Mouse (Mus musculus) liver, adult 2 months (tissue): ENCODE results near the gene Ttc39b.

Experiments used
- CTCF ChIP-seq: fragments of 200-500 bp; IDR thresholded peaks from 2 replicates; pipeline ENCODE4 v1.5.1; 2011; ENCODE audit warnings: low read depth, low read length, control low read depth
- POLR2A ChIP-seq: fragments of 200-500 bp; IDR thresholded peaks from 2 replicates; pipeline ENCODE4 v1.6.1; 2011; ENCODE audit warnings: low read length, control low read depth; ENCODE audit not compliant: insufficient read depth; ENCODE audit errors: extremely low read depth

DNA sequence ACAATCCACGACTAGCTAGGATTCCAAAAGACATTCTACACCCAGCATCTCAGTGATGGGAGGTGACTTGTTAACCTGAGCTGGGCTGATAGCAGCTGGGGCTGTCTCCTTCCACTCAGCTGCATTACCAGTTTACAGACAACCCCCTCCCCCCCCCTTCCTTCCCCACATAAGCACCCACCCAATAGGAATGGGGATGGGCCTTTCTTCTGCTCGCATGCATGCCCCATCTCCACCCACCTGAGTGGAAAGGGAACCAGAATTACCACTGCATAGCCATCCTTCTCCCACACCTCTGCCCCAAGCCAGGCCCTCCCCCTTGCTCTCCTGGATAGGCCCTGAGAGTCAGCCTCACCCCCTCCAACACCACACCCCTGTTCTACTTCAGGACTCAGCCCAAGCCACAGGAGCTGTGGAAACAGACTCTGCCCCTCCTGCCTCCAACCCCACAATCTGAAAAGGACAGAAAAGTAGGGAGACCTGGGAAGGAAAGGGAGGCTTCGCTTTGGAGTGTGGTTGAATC, 6.2 kb downstream of the Ttc39b start:
- TF ChIP-seq POLR2A (no peak), CTCF (no peak)
